Mouse (Mus musculus) CH12.LX (cell line): ENCODE results near the gene Pram1. TPM values are rescaled to one million over a fixed set of nuclear protein-coding genes. Genes with fewer than 3 reads are reported as not detected.

Experiments
- DNase-seq: peaks from one replicate; pipeline ENCODE4 v3.0.0-alpha.2; 2013; ENCODE audit errors: extremely low read depth
- H3K27ac ChIP-seq: 2 replicates; pipeline ENCODE4 v1.5.1; 2012; ENCODE audit warnings: low read depth, mild to moderate bottlenecking, control low read depth, moderate library complexity; ENCODE audit not compliant: insufficient read depth
- H3K27me3 ChIP-seq: replicated peaks from 2 replicates; pipeline ENCODE3; 2012; ENCODE audit warnings: inconsistent platforms
- H3K36me3 ChIP-seq, 2 experiments: replicated peaks in 1 of 2; 2 replicates each; pipeline versions ENCODE3 to v1.6.1; 2012; ENCODE audit warnings: inconsistent platforms in 1 of 2, low read length in 1 of 2, mild to moderate bottlenecking in 1 of 2, mixed read lengths in 1 of 2, moderate library complexity in 1 of 2; ENCODE audit not compliant: control insufficient read depth in 1 of 2, insufficient read depth in 1 of 2
- H3K4me1 ChIP-seq, 2 experiments: 2 replicates each; pipeline ENCODE4 v1.6.1; 2012; ENCODE audit warnings: inconsistent platforms in 1 of 2, moderate library complexity in 1 of 2; ENCODE audit not compliant: insufficient read depth in 2 of 2, control insufficient read depth in 1 of 2
- H3K4me2 ChIP-seq: 2 replicates; pipeline ENCODE4 v1.6.1; 2012; ENCODE audit warnings: low read depth, mild to moderate bottlenecking, control low read depth; ENCODE audit not compliant: poor library complexity, insufficient read depth, severe bottlenecking
- H3K4me3 ChIP-seq, 3 experiments: fragments of 150-350 bp in 1 of 3; sonication (generic) in 1 of 3; replicated peaks in 1 of 3; 2 replicates each; pipeline versions ENCODE3 to v1.5.1; 2011 to 2012; ENCODE audit warnings: low read depth in 2 of 3, low read length in 2 of 3, mild to moderate bottlenecking in 2 of 3, moderate library complexity in 2 of 3, control low read depth in 1 of 3, improper control_type of control experiment in 1 of 3, inconsistent platforms in 1 of 3, mixed read lengths in 1 of 3; ENCODE audit not compliant: poor library complexity in 1 of 3
- H3K79me2 ChIP-seq: replicated peaks from 2 replicates; pipeline ENCODE4 v1.6.1; 2012; ENCODE audit warnings: mild to moderate bottlenecking, moderate library complexity; ENCODE audit not compliant: control insufficient read depth, poor library complexity, insufficient read depth, severe bottlenecking; ENCODE audit errors: extremely low read depth
- H3K9ac ChIP-seq: 2 replicates; pipeline ENCODE4 v1.6.1; 2012; ENCODE audit warnings: low read depth, mild to moderate bottlenecking, control low read depth, moderate library complexity; ENCODE audit not compliant: insufficient read depth
- H3K9me3 ChIP-seq: replicated peaks from 2 replicates; pipeline ENCODE3; 2012; ENCODE audit warnings: low read length, inconsistent platforms, mixed read lengths
- CHD1 ChIP-seq: IDR thresholded peaks from 2 replicates; pipeline ENCODE4 v1.6.1; 2012; ENCODE audit warnings: low read depth, low read length, improper control_type of control experiment, inconsistent platforms
- CTCF ChIP-seq, 2 experiments: IDR thresholded peaks in 1 of 2; conservative IDR thresholded peaks in 1 of 2; 2 replicates each; pipeline ENCODE4 v1.5.1; 2011 to 2012; ENCODE audit warnings: low read depth in 2 of 2, low read length in 2 of 2, improper control_type of control experiment in 1 of 2, inconsistent platforms in 1 of 2, mild to moderate bottlenecking in 1 of 2, moderate library complexity in 1 of 2
- E2F4 ChIP-seq: IDR thresholded peaks from 2 replicates; pipeline ENCODE4 v1.6.1; 2011; ENCODE audit warnings: low read depth, low read length, improper control_type of control experiment; ENCODE audit not compliant: insufficient replicate concordance
- IRF4 ChIP-seq: IDR thresholded peaks from 2 replicates; pipeline ENCODE4 v1.6.1; 2014; ENCODE audit warnings: low read depth, mild to moderate bottlenecking, inconsistent platforms, low read length, improper control_type of control experiment
- JUN ChIP-seq: IDR thresholded peaks from 2 replicates; pipeline ENCODE4 v1.6.1; 2011; ENCODE audit warnings: low read depth, mild to moderate bottlenecking, low read length, improper control_type of control experiment, moderate library complexity; ENCODE audit not compliant: insufficient read depth
- KAT2A ChIP-seq: IDR thresholded peaks from 2 replicates; pipeline ENCODE4 v1.6.1; 2012; ENCODE audit warnings: low read length, improper control_type of control experiment, inconsistent platforms; ENCODE audit not compliant: insufficient replicate concordance
- MAFK ChIP-seq: IDR thresholded peaks from 2 replicates; pipeline ENCODE4 v1.6.1; 2011; ENCODE audit warnings: low read length, improper control_type of control experiment; ENCODE audit not compliant: insufficient replicate concordance
- MXI1 ChIP-seq: IDR thresholded peaks from 2 replicates; pipeline ENCODE4 v1.6.1; 2011; ENCODE audit warnings: mild to moderate bottlenecking, low read depth, low read length, improper control_type of control experiment
- MYC ChIP-seq: IDR thresholded peaks from 2 replicates; pipeline ENCODE4 v1.6.1; 2011; ENCODE audit warnings: low read depth, mild to moderate bottlenecking, improper control_type of control experiment, low read length
- NELFE ChIP-seq: IDR thresholded peaks from 2 replicates; pipeline ENCODE4 v1.6.1; 2011; ENCODE audit warnings: low read depth, low read length, improper control_type of control experiment
- POLR2AphosphoS2 ChIP-seq: IDR thresholded peaks from 2 replicates; pipeline ENCODE4 v1.6.1; 2011; ENCODE audit warnings: low read depth, low read length, improper control_type of control experiment
- RAD21 ChIP-seq: IDR thresholded peaks from 2 replicates; pipeline ENCODE4 v1.6.1; 2011; ENCODE audit warnings: low read depth, mild to moderate bottlenecking, low read length, improper control_type of control experiment, moderate library complexity
- TBP ChIP-seq: conservative IDR thresholded peaks from 2 replicates; pipeline ENCODE4 v1.6.1; 2011; ENCODE audit warnings: low read depth, low read length, improper control_type of control experiment
- TCF12 ChIP-seq: IDR thresholded peaks from 2 replicates; pipeline ENCODE4 v1.6.1; 2014; ENCODE audit warnings: low read depth, mild to moderate bottlenecking, inconsistent platforms, low read length, improper control_type of control experiment
- UBTF ChIP-seq: IDR thresholded peaks from 2 replicates; pipeline ENCODE4 v1.6.1; 2012; ENCODE audit warnings: low read depth, mild to moderate bottlenecking, inconsistent platforms, low read length, improper control_type of control experiment, moderate library complexity
- USF1 ChIP-seq: IDR thresholded peaks from 2 replicates; pipeline ENCODE4 v1.6.1; 2014; ENCODE audit warnings: low read depth, mild to moderate bottlenecking, inconsistent platforms, low read length, improper control_type of control experiment
- ZKSCAN1 ChIP-seq: IDR thresholded peaks from 2 replicates; pipeline ENCODE4 v1.6.1; 2012; ENCODE audit warnings: low read depth, inconsistent platforms, low read length, improper control_type of control experiment, borderline replicate concordance
- ZMIZ1 ChIP-seq: IDR thresholded peaks from 2 replicates; pipeline ENCODE4 v1.6.1; 2012; ENCODE audit warnings: low read depth, mild to moderate bottlenecking, inconsistent platforms, low read length, improper control_type of control experiment
- ZNF384 ChIP-seq: IDR thresholded peaks from 2 replicates; pipeline ENCODE4 v1.6.1; 2012; ENCODE audit warnings: low read depth, low read length, improper control_type of control experiment, inconsistent platforms
- dilution Hi-C: fragments of 300-500 bp; cut with MboI; formaldehyde crosslinking; loops from 2 replicates; pipeline ENCODE4 v1.14.3; 2020; ENCODE audit warnings: low sequenced_read_pairs; ENCODE audit not compliant: extremely low pct_unique_long_range_greater_than_20kb, extremely low pct_ligation_motif_present
- in situ Hi-C: fragments of 300-500 bp; cut with MboI; formaldehyde crosslinking; loops from 3 replicates; pipeline ENCODE4 v1.14.3; 2019; ENCODE audit warnings: low sequenced_read_pairs, low pct_ligation_motif_present, low pct_unique_long_range_greater_than_20kb, mixed read lengths
- polyA plus RNA-seq: library from polyadenylated mRNA; unstranded; fragments of >175 nt; gene quantifications from 2 replicates; pipeline ENCODE4 v1.2.1, GENCODE M21; 2012; ENCODE audit warnings: low read depth; ENCODE audit not compliant: insufficient read length
- total RNA-seq, 2 experiments: library from RNA; depleted of rRNA; stranded (reverse); fragments of 300-350 nt in 1 of 2; fragments of >200 nt in 1 of 2; gene quantifications; 2 replicates each; pipeline ENCODE4 v1.2.3; 2012 to 2014

Pram1 gene
- total and polyA plus RNA-seq, 3 experiments, result 0.21 to 1.1 (median 0.38) TPM

GRCm38 (mm10) chr17:33686760-33687159 lies 48.9 kb downstream of the Pram1 start, which contains the start of gene Hnrnpm:
Gene Hnrnpm (minus strand): TSS chr17:33686860.
- dilution Hi-C loops, result no loop called here
- H3K4me3 ChIP-seq, result peak within 1 kb of the TSS; percentile 29 to 82 (median 58)
- peak within 1 kb of the TSS; percentile 73 for H3K9ac ChIP-seq

More at GRCm38 (mm10) chr17:33686760-33687159, 48.9 kb downstream of the Pram1 start, which contains the start of gene Hnrnpm:
- Histone ChIP-seq H3K27ac (no peak within 1 kb of the TSS), H3K4me1 (peaks cover 5 to 28% of the 10 kb centered on the region in 2 experiments; a peak in 2 of 4 replicates), H3K27me3 (no peaks in the 10 kb centered on the region), H3K9me3 (no peaks in the 10 kb centered on the region), H3K36me3 (peaks cover 6 to 32% of the 10 kb centered on the region in 2 experiments), H3K79me2 (peaks cover 32% of the 10 kb centered on the region), H3K4me2 (peak within 1 kb of the TSS; percentile 45)
- TF ChIP-seq JUN, result no peak
- no peak for TF ChIP-seq ZKSCAN1
- TF ChIP-seq TBP, result no peak
- no peak for TF ChIP-seq RAD21
- no peak for TF ChIP-seq ZNF384
- no peak for TF ChIP-seq E2F4
- TF ChIP-seq ZMIZ1, result no peak
- TF ChIP-seq CTCF (conservative IDR thresholded peaks at IDR 0.05 in 1 of 2, IDR thresholded peaks at IDR 0.05 in 1 of 2; ENCODE audit: low read depth in 2 of 2, low read length in 2 of 2), result no peak
- TF ChIP-seq MAFK, result no peak
- TF ChIP-seq MXI1, result no peak
- TF ChIP-seq KAT2A, result no peak
- no peak for TF ChIP-seq NELFE
- no peak for TF ChIP-seq POLR2AphosphoS2
- TF ChIP-seq TCF12, result no peak
- TF ChIP-seq MYC, result no peak
- no peak for TF ChIP-seq USF1
- TF ChIP-seq CHD1, result no peak
- no peak for TF ChIP-seq UBTF
- TF ChIP-seq IRF4, result no peak
- in situ Hi-C loops, result no loop called here
- no peak for DNase-seq

Other genes starting within 250 kb of the Pram1 start
- gene Zfp101, start 243.4 kb upstream of the Pram1 start, total RNA-seq (2012; rRNA removed), result 7.2 and 8.2 TPM in 2 replicates
- gene Zfp101, start 243.4 kb upstream of the Pram1 start, total RNA-seq (2014; rRNA removed), result 15.4 and 21.5 TPM in 2 replicates
- 10.7 and 11.2 TPM in 2 replicates for gene Zfp101, start 243.4 kb upstream of the Pram1 start, polyA plus RNA-seq
- gene Actl9, start 205.2 kb upstream of the Pram1 start, total RNA-seq (2012; rRNA removed), result not detected in 2 replicates
- not detected in 2 replicates for gene Actl9, start 205.2 kb upstream of the Pram1 start, total RNA-seq (2014; rRNA removed)
- gene Actl9, start 205.2 kb upstream of the Pram1 start, polyA plus RNA-seq, result not detected in 2 replicates
- gene Adamts10, start 113.9 kb upstream of the Pram1 start, total RNA-seq (2012; rRNA removed), result 15.2 and 16.7 TPM in 2 replicates
- gene Adamts10, start 113.9 kb upstream of the Pram1 start, total RNA-seq (2014; rRNA removed), result 6.2 and 6.7 TPM in 2 replicates
- gene Adamts10, start 113.9 kb upstream of the Pram1 start, polyA plus RNA-seq, result 11.7 and 12.1 TPM in 2 replicates
- 19.5 and 19.6 TPM in 2 replicates for gene Myo1f, start 82.3 kb upstream of the Pram1 start, total RNA-seq (2012; rRNA removed)
- gene Myo1f, start 82.3 kb upstream of the Pram1 start, total RNA-seq (2014; rRNA removed), result 13.1 and 13.6 TPM in 2 replicates
- gene Myo1f, start 82.3 kb upstream of the Pram1 start, polyA plus RNA-seq, result 27.5 and 29.1 TPM in 2 replicates
- 9.9 TPM in 2 replicates for gene Zfp414, start 9.0 kb upstream of the Pram1 start, total RNA-seq (2012; rRNA removed)
- 5.4 and 6.6 TPM in 2 replicates for gene Zfp414, start 9.0 kb upstream of the Pram1 start, total RNA-seq (2014; rRNA removed)
- 24.8 and 34.3 TPM in 2 replicates for gene Zfp414, start 9.0 kb upstream of the Pram1 start, polyA plus RNA-seq
- gene Hnrnpm, start 48.8 kb downstream of the Pram1 start, total RNA-seq (2012; rRNA removed), result 174 and 217 TPM in 2 replicates
- gene Hnrnpm, start 48.8 kb downstream of the Pram1 start, total RNA-seq (2014; rRNA removed), result 207 and 227 TPM in 2 replicates
- gene Hnrnpm, start 48.8 kb downstream of the Pram1 start, polyA plus RNA-seq, result 756 and 975 TPM in 2 replicates
- gene March2, start 80.6 kb downstream of the Pram1 start, total RNA-seq (2012; rRNA removed), result 8.9 and 9.2 TPM in 2 replicates
- gene March2, start 80.6 kb downstream of the Pram1 start, total RNA-seq (2014; rRNA removed), result 9.3 and 9.7 TPM in 2 replicates
- gene March2, start 80.6 kb downstream of the Pram1 start, polyA plus RNA-seq, result 10.2 and 12.2 TPM in 2 replicates
- gene Rab11b, start 122.5 kb downstream of the Pram1 start, total RNA-seq (2012; rRNA removed), result 31.8 and 32.7 TPM in 2 replicates
- 17.4 and 18.7 TPM in 2 replicates for gene Rab11b, start 122.5 kb downstream of the Pram1 start, total RNA-seq (2014; rRNA removed)
- 49.0 and 57.9 TPM in 2 replicates for gene Rab11b, start 122.5 kb downstream of the Pram1 start, polyA plus RNA-seq
- gene Angptl4, start 143.8 kb downstream of the Pram1 start, total RNA-seq (2012; rRNA removed), result 8.0 and 9.4 TPM in 2 replicates
- 11.7 and 12.2 TPM in 2 replicates for gene Angptl4, start 143.8 kb downstream of the Pram1 start, total RNA-seq (2014; rRNA removed)
- gene Angptl4, start 143.8 kb downstream of the Pram1 start, polyA plus RNA-seq, result 6.3 and 6.8 TPM in 2 replicates
- gene Kank3, start 172.5 kb downstream of the Pram1 start, total RNA-seq (2012; rRNA removed), result 10.8 and 15.7 TPM in 2 replicates
- gene Kank3, start 172.5 kb downstream of the Pram1 start, total RNA-seq (2014; rRNA removed), result 0.50 and 0.81 TPM in 2 replicates
- gene Kank3, start 172.5 kb downstream of the Pram1 start, polyA plus RNA-seq, result 0.78 and 1.8 TPM in 2 replicates
- gene Rps28, start 186.5 kb downstream of the Pram1 start, total RNA-seq (2012; rRNA removed), result 4,496 and 4,575 TPM in 2 replicates
- gene Rps28, start 186.5 kb downstream of the Pram1 start, total RNA-seq (2014; rRNA removed), result 696 and 765 TPM in 2 replicates
- 782 and 837 TPM in 2 replicates for gene Rps28, start 186.5 kb downstream of the Pram1 start, polyA plus RNA-seq
- 316 and 364 TPM in 2 replicates for gene Ndufa7, start 186.5 kb downstream of the Pram1 start, total RNA-seq (2012; rRNA removed)
- 168 and 194 TPM in 2 replicates for gene Ndufa7, start 186.5 kb downstream of the Pram1 start, total RNA-seq (2014; rRNA removed)
- gene Ndufa7, start 186.5 kb downstream of the Pram1 start, polyA plus RNA-seq, result 153 and 164 TPM in 2 replicates
- 53.7 and 57.1 TPM in 2 replicates for gene Cd320, start 205.0 kb downstream of the Pram1 start, total RNA-seq (2012; rRNA removed)
- 67.1 and 84.2 TPM in 2 replicates for gene Cd320, start 205.0 kb downstream of the Pram1 start, total RNA-seq (2014; rRNA removed)
- gene Cd320, start 205.0 kb downstream of the Pram1 start, polyA plus RNA-seq, result 45.3 and 50.9 TPM in 2 replicates
- not detected in 2 replicates for gene Gm7029, start 235.8 kb downstream of the Pram1 start, total RNA-seq (2012; rRNA removed)
- gene Gm7029, start 235.8 kb downstream of the Pram1 start, total RNA-seq (2014; rRNA removed), result not detected in 2 replicates
- gene Gm7029, start 235.8 kb downstream of the Pram1 start, polyA plus RNA-seq, result not detected in 2 replicates